Mouse (Mus musculus) testis, postnatal 10 days (tissue): ENCODE measurements around the gene Arhgap21.

ENCODE experiments used
- DNase-seq: peaks from one replicate; pipeline ENCODE4 v3.0.0; 2021; ENCODE audit warnings: low spot score

The Arhgap21 gene

GRCm38 (mm10) chr2:20894100-20894690, 74.5 kb downstream of the Arhgap21 start:
- peak; percentile 54 for DNase-seq

GRCm38 (mm10) chr2:20888751-20889150, 79.9 kb downstream of the Arhgap21 start:
- DNase-seq = no peak

GRCm38 (mm10) chr2:20883288-20883687, 85.4 kb downstream of the Arhgap21 start:
- DNase-seq = no peak

DNA sequence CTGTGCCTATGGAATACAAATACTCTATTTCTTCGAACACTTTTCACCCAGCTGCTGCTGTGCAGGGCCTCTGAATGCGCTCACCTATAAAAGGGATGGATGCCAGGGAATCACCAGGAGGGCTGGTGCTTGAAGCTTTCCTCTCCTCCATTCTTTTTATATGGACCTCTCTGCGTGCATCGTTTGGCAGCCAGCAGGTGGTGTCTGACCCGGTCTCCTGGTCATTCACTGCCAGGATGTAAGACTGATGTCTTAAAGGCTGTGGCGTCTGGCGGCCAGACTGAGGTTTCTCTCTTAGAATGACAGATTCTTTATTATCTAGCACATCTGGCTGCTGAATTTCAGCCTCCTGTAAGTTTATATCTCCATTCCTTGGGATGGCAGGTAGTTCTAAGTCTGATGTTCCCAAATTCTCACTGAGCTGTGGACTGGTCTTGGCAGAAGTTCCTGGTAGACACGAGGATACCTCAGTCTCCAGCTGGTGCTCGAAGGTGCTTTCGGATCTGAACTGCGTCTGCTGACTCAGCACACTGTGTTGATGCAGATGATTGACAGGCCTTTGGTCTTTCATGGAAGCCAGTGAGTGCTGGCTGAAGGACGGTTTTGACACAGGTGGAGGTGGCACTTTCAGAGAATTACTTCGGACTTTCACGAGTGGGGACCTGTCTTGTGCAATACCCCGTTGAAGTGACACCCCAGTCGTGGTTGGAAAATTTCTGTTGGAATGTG, 88.6 kb downstream of the Arhgap21 start:
- DNase-seq = no peak

GRCm38 (mm10) chr2:20874621-20875020, 94.1 kb downstream of the Arhgap21 start:
- no peak for DNase-seq

- no peak for DNase-seq
Observed at GRCm38 (mm10) chr2:20869212-20869965, 99.3 kb downstream of the Arhgap21 start.

DNA sequence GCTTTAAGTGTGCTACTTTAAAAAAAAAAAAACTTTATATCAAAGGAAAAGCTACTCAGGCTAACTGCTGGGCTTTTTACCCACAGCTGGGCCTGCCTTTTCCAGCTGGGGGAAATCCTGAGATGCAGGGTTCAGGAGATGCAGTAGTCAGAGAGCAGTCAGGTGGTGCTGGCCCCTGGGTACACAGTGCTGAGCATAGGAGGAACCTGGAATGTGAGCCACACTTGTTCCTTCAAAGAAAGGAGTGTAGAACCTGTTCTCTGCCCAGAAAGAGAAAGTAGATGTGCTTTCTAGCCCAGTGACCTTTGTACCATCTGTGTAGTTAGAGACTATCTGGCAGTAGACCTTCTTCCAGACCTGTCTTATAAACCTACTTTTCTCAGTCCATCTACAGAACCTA, 100.6 kb downstream of the Arhgap21 start:
- no peak for DNase-seq

DNA sequence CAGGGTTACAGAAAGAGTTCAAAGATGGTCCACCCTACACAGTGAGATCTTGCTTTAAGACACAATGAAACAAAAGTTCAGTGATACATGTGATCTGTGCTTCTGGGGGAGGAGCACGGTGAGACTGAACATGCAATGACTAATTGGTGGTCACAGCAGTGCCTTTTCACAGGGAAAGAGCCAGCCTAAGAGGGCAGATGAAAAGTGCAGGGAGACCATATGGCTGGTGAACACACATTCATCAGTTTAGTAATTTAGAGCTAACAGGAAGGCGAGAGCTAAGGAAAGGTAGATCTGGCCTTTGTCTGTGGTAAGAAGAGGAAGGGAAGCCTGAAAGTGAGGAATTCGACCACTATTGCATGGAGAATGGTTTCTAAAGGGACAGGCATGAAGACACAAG, 102.9 kb downstream of the Arhgap21 start:
- DNase-seq = no peak

DNA sequence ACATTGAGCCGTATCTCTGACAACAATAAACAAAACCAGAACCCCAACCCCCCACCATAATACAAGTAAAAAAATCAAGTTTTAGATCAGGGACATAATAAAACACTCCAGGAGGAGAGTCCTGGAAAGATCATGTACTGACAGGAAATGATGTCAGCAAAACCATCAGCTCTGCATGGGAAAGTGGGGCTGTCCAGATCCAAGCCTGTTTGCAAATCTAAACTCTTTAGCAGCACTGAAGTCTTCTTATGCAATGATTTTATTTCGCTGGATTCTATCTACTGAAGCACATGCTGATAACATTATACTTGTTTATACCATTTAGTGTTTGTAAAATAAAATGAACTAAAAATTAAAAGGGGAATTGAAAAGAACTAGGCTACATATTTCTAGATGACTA, 104.1 kb downstream of the Arhgap21 start:
- no peak for DNase-seq

DNA sequence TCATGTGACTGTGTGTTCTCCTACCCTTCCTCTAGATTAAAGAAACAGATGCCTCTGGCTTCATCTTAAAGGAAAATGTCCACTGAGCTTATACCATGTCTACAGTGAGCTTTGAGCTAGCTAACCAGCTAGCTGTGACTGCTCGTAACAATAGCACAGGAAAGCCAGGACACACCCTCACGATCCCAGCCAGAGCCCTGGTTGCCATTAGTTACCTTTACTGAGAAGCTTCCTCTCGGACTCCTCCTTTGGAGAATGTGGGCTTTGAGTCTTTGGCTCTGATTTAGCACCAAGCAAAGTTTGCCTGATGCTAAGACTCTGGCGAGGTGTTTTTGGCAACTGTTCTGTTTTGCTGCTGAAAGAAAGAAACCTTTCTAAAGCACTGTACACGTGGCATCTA, 107.9 kb downstream of the Arhgap21 start:
- DNase-seq = no peak

DNA sequence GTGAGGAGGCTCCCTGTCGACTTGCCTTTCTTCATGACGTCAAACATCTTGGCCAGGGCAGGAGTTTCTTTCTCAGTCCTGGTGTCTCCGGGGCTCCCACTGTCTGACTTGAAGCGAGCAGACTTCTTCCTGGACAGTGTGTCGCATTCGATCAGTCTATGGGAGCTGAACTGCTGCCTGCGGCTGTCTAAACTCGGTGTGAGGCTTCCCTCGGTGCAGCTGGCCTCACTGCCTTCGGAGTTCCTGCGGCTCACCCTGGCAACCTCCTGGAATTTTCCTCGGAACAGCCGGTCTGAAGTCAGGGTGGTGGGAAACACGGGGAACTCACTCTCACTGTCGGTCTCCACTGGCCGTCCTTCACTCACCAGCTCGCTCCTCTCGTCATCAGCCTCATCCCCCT, 119.3 kb downstream of the Arhgap21 start:
- DNase-seq = no peak

DNA sequence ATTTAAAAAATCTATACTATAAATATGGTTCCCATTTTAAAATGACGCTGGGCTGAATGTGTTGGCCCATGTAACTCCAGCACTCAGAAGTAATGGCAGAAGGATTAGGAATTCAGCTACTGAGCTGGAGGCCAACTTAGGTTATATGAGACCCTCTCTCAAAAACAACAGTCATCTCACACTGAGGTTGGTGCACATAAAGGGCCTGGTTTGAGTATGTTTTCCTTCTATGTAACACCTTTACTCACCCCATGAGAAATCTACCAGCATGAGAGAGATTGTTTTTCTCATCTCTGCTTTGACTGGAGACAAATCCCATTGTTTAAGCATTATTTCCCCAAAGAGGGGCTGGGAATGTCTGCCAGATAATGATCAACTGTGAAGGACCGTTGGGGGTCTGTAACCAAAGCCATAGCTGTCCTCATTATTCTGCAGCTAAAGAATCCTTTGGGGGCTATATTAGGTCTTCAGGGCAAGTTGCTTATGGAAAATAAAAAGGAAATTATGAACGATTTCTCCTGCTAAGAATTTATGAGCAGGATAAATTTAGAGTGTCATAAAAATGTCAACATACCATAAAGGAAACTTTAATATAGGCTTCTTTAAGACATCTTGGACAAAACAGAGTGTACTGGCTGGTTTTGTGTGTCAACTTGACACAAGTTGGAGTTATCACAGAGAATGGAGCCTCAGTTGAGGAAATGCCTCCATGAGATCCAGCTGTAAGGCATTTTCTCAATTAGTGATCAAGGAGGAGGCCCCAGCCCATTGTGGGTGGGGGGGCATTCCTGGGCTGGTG, 136.9 kb downstream of the Arhgap21 start:
- no peak for DNase-seq

- no peak for DNase-seq
Observed at GRCm38 (mm10) chr2:20830882-20831281, 137.8 kb downstream of the Arhgap21 start.

DNA sequence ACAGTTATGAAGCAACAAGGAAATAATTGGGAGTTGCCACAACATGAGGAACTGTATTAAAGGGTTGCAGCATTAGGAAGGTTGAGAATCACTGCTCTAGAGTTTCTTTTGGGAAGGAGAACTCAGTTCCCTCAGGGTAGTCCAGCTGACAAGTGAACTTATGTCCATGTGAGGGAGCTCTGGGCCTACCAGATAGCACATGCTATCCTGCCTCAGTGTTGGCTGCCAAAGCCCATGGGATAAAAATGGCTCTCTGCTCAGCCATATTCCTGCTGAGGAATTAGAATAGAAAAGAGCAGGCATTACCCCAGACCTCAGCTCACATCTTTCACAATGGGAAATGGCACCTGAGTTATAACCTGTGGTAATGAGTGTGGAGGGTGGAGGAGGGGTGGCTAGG, 142.4 kb downstream of the Arhgap21 start:
- no peak for DNase-seq

DNA sequence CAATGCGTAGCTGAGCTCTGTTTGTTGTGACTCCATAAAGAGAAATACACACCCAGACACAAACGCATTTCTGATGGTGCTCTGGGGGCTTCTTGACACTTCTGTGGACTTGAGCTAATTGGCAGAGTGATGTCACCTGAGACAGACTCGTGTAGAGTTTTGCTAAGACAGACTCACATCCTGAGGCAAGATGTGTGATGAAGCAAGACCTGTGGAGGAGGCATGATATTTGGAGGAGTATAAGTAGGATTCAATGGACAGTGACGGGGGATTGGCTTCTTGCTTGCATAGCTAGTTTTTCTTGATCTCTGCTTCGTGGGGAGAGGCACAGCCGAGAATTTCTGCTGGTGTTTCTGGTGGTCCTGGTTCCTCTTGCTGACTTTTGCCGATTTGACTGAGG, 150.5 kb downstream of the Arhgap21 start:
- no peak for DNase-seq

GRCm38 (mm10) chr2:20813986-20814385, 154.7 kb downstream of the Arhgap21 start:
- DNase-seq = no peak

GRCm38 (mm10) chr2:20811506-20811905, 157.2 kb downstream of the Arhgap21 start:
- peak; percentile 48 for DNase-seq

- no peak for DNase-seq
Observed at GRCm38 (mm10) chr2:20801236-20801890, 167.3 kb downstream of the Arhgap21 start.
